Mouse (Mus musculus): ENCODE results near the gene Stab2. TPM values are rescaled to one million over a fixed set of nuclear protein-coding genes. Genes with fewer than 3 reads are reported as not detected.

Stab2 gene
- polyA plus RNA-seq, 1 experiment, result not detected

DNA sequence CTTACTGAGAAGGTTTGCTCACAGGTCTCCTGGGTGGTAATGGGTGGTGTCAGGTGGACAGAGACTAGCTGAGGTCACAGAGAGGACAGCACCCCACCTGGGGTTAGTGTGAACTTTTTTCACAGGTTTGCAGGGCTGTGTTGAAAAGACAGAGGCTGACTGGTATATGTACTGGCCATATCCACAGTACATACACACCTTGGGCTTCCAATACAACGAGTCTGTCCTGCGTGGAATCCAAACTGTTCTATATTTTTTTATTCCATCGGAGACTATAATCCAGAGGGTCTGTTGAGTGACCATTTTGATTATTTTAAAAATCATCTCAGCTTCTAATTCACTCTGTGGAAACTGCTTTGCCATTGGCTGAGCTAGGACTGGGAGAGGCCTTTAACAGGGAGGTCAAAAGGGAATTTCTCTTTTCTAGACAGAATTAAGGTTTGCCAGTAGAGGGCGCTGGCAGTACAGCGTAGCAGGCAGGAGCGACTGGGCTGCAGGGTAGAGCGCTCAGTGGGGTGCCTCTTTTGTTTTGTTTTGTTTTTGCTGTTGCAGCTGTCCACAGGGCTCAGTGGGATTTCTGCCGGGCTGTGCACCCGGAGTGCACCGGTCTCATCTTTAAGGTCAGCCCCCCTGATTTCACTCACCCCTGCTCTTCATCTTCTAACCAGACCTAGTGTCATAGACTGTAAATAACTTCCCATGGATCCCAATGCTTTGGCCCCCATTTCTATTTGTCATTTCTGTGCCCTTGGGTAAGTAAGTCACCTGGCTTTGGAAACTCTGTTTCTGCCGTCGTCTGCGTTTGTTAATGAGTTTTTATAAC, 35.9 kb downstream of the Stab2 start:
- Histone ChIP-seq H3K4me1 (ENCODE audit: control insufficient read depth, insufficient read depth, low read length) (no peaks in the 10 kb centered on the region; the same call in 1 of the 2 replicates), H3K4me3 (ENCODE audit: insufficient read depth, low read depth, low read length) (no peak overlapping the region), H3K27ac (ENCODE audit: insufficient read depth, low read depth, low read length) (no peak overlapping the region)
- no peak for TF ChIP-seq POLR2A (IDR thresholded peaks at IDR 0.05; ENCODE audit: insufficient read depth, low read depth, low read length)
- peak; percentile 57; the same call in 1 of the 2 replicates for TF ChIP-seq CTCF (IDR thresholded peaks at IDR 0.05; ENCODE audit: insufficient read depth, low read depth, low read length)
- WGBS, result 29% methylated on average over 13 of the region's 13 CpGs

DNA sequence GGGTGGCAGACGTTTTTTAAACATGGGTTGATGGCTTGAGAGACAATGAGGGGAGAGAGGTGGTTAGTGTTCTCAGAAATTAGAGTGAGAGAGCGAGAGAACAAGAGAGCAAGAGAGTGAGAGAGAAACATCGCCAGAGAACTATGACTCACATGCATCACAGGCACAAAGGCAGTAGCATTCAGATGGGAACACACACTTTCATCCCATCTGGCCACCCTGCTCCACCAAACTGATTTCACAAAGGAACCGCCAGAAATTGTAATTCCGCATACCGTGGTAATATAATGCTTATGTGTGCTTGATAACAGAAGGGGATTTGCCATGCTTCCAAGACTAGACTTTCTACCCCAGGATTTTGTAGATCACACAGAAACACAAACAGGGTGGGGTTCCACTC, 38.5 kb downstream of the Stab2 start:
- Histone ChIP-seq H3K4me3 (ENCODE audit: insufficient read depth, low read depth, low read length) (no peak overlapping the region), H3K4me1 (ENCODE audit: control insufficient read depth, insufficient read depth, low read length) (no peaks in the 10 kb centered on the region; the same call in 1 of the 2 replicates), H3K27ac (ENCODE audit: insufficient read depth, low read depth, low read length) (no peak overlapping the region)
- WGBS, result 65% methylated on average over 6 of the region's 6 CpGs
- TF ChIP-seq CTCF (IDR thresholded peaks at IDR 0.05; ENCODE audit: insufficient read depth, low read depth, low read length) (no peak), POLR2A (IDR thresholded peaks at IDR 0.05; ENCODE audit: insufficient read depth, low read depth, low read length) (no peak)

- no peak overlapping the region for H3K4me3 ChIP-seq (ENCODE audit: insufficient read depth, low read depth, low read length)
- no peak overlapping the region for H3K27ac ChIP-seq (ENCODE audit: insufficient read depth, low read depth, low read length)
- H3K4me1 ChIP-seq (ENCODE audit: control insufficient read depth, insufficient read depth, low read length), result no peaks in the 10 kb centered on the region
- WGBS, result 35% methylated on average over 11 of the region's 11 CpGs
- TF ChIP-seq CTCF (IDR thresholded peaks at IDR 0.05; ENCODE audit: insufficient read depth, low read depth, low read length), result no peak
- TF ChIP-seq POLR2A (IDR thresholded peaks at IDR 0.05; ENCODE audit: insufficient read depth, low read depth, low read length), result no peak
Observed at GRCm38 (mm10) chr10:86961542-86962466, 46.0 kb downstream of the Stab2 start.

DNA sequence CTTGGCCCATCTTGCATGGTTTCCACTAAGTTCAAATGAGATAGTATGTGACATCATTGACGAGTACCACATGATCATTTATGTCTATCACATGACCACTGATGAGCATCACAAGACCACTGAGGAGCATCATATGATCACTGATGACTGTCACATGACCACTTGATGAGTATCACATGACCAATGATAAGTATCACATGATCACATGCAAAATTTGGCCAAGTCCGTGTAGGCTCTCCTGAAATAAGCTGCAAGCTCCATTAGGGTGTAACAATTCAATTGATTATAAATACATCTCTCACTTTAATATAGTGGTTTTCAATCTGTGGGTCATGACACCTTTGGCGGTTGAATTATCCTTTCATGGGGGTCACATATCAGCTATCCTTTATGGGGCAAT, 52.5 kb downstream of the Stab2 start:
- Histone ChIP-seq H3K27ac (ENCODE audit: insufficient read depth, low read depth, low read length) (no peak overlapping the region), H3K4me3 (ENCODE audit: insufficient read depth, low read depth, low read length) (no peak overlapping the region), H3K4me1 (ENCODE audit: control insufficient read depth, insufficient read depth, low read length) (no peaks in the 10 kb centered on the region)
- WGBS, result 96% methylated on average over 3 of the region's 3 CpGs
- TF ChIP-seq POLR2A (IDR thresholded peaks at IDR 0.05; ENCODE audit: insufficient read depth, low read depth, low read length), result no peak
- TF ChIP-seq CTCF (IDR thresholded peaks at IDR 0.05; ENCODE audit: insufficient read depth, low read depth, low read length), result no peak

GRCm38 (mm10) chr10:86952696-86953095, 55.1 kb downstream of the Stab2 start:
- WGBS, result 57% methylated on average over 1 of the region's 1 CpGs
- H3K4me3 ChIP-seq (ENCODE audit: insufficient read depth, low read depth, low read length), result no peak overlapping the region
- no peak for TF ChIP-seq POLR2A (IDR thresholded peaks at IDR 0.05; ENCODE audit: insufficient read depth, low read depth, low read length)
- no peak for TF ChIP-seq CTCF (IDR thresholded peaks at IDR 0.05; ENCODE audit: insufficient read depth, low read depth, low read length)
- H3K4me1 ChIP-seq (ENCODE audit: control insufficient read depth, insufficient read depth, low read length), result no peaks in the 10 kb centered on the region
- no peak overlapping the region for H3K27ac ChIP-seq (ENCODE audit: insufficient read depth, low read depth, low read length)

GRCm38 (mm10) chr10:86950806-86951205, 57.0 kb downstream of the Stab2 start:
- peaks cover 5% of the 10 kb centered on the region; the same call in 1 of the 2 replicates for H3K4me1 ChIP-seq (ENCODE audit: control insufficient read depth, insufficient read depth, low read length)
- no peak overlapping the region for H3K4me3 ChIP-seq (ENCODE audit: insufficient read depth, low read depth, low read length)
- H3K27ac ChIP-seq (ENCODE audit: insufficient read depth, low read depth, low read length), result no peak overlapping the region
- no peak for TF ChIP-seq POLR2A (IDR thresholded peaks at IDR 0.05; ENCODE audit: insufficient read depth, low read depth, low read length)
- no peak for TF ChIP-seq CTCF (IDR thresholded peaks at IDR 0.05; ENCODE audit: insufficient read depth, low read depth, low read length)
- 96% methylated on average over 4 of the region's 4 CpGs for WGBS

GRCm38 (mm10) chr10:86949886-86950285, 57.9 kb downstream of the Stab2 start:
- peaks cover 5% of the 10 kb centered on the region; the same call in 1 of the 2 replicates for H3K4me1 ChIP-seq (ENCODE audit: control insufficient read depth, insufficient read depth, low read length)
- 91% methylated on average over 4 of the region's 4 CpGs for WGBS
- no peak for TF ChIP-seq POLR2A (IDR thresholded peaks at IDR 0.05; ENCODE audit: insufficient read depth, low read depth, low read length)
- no peak for TF ChIP-seq CTCF (IDR thresholded peaks at IDR 0.05; ENCODE audit: insufficient read depth, low read depth, low read length)
- H3K4me3 ChIP-seq (ENCODE audit: insufficient read depth, low read depth, low read length), result no peak overlapping the region
- H3K27ac ChIP-seq (ENCODE audit: insufficient read depth, low read depth, low read length), result no peak overlapping the region

GRCm38 (mm10) chr10:86947541-86947940, 60.3 kb downstream of the Stab2 start:
- Histone ChIP-seq H3K4me3 (ENCODE audit: insufficient read depth, low read depth, low read length) (no peak overlapping the region), H3K27ac (ENCODE audit: insufficient read depth, low read depth, low read length) (no peak overlapping the region), H3K4me1 (ENCODE audit: control insufficient read depth, insufficient read depth, low read length) (peaks cover 5% of the 10 kb centered on the region; the same call in 1 of the 2 replicates)
- 70% methylated on average over 2 of the region's 2 CpGs for WGBS
- TF ChIP-seq POLR2A (IDR thresholded peaks at IDR 0.05; ENCODE audit: insufficient read depth, low read depth, low read length) (no peak), CTCF (IDR thresholded peaks at IDR 0.05; ENCODE audit: insufficient read depth, low read depth, low read length) (no peak)

All from olfactory bulb, adult 2 months (tissue).